Mouse (Mus musculus) fibroblast of lung, adult 2 months (primary cell): ENCODE results near the gene Psmb6.
"Not testable (repeated sequence)": the region's sequence is repeated elsewhere in the genome, so short reads cannot be mapped to it uniquely, and the experiment has no call there.

Source experiments
- DNase-seq: peaks from one replicate; pipeline ENCODE4 v3.0.0-alpha.2; 2011; ENCODE audit warnings: low read depth

Gene Psmb6

DNA sequence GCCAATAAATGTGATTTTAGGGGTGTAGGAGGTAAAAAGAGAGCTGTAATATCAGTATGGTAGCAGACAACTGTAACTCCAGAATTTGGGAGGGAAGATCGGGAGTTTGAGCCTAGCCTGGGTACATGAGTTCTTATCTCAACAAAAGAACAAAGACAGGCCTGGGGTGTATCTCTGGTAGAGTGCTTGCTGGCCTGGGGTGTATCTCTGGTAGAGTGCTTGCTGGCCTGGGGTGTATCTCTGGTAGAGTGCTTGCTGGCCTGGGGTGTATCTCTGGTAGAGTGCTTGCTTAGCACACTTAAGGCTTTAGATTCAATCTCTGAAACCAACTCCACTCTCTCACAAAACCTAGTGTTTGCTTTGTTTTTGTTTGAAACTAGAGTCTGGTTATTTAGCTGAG is 45.4 kb downstream of the Psmb6 start:
- not testable (repeated sequence) for DNase-seq

DNA sequence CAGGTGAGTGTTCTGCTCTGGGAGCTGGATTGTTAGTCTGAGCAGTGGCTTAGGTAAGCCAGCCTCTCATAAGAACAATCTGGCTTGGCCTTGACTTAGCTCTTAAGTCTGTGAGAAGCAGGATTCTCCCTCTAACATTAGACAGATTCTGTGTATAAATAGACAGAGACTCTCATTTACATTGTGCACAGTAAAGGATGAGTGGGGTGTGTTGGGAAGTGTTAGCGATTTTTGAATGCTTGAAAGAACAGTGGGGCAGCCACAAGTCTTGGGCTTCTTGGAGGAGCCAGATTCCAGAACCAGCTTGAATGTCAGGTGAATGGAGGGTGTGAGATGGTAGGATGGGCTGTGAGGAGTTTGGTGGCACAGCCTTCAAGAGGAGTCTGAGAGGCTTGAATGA is 46.5 kb downstream of the Psmb6 start:
- no peak for DNase-seq

- no peak for DNase-seq
Observed at GRCm38 (mm10) chr11:70572348-70572902, 47.3 kb downstream of the Psmb6 start.

GRCm38 (mm10) chr11:70573872-70574271 is 48.7 kb downstream of the Psmb6 start:
- DNase-seq: peak; percentile 71

GRCm38 (mm10) chr11:70577201-70577600 is 52.0 kb downstream of the Psmb6 start:
- DNase-seq: no peak
